Mouse (Mus musculus) midbrain, embryonic 11.5 days (tissue): Measurements from ENCODE around the gene Ankrd13c. TPM values are rescaled to one million over a fixed set of nuclear protein-coding genes. Genes with fewer than 3 reads are reported as not detected.

Experiments used
- ATAC-seq: fragments of 200-750 bp; cut with Nextera tagmentation; 2 replicates; pipeline ENCODE4 v1.8.0; 2017; ENCODE audit warnings: moderate TSS enrichment, moderate library complexity; ENCODE audit not compliant: low FRiP score
- DNase-seq: peaks from one replicate; pipeline ENCODE4 v3.0.0; 2015; ENCODE audit warnings: low spot score; ENCODE audit errors: missing footprints
- H3K27ac ChIP-seq: fragments of 300-500 bp; sonication (generic); 2 replicates; pipeline ENCODE4 v1.5.1; 2014; ENCODE audit warnings: low read depth, low read length
- H3K27me3 ChIP-seq: fragments of 300-500 bp; sonication (generic); 2 replicates; pipeline ENCODE4 v1.6.1; 2014; ENCODE audit warnings: mild to moderate bottlenecking, low read length, moderate library complexity, mixed read lengths; ENCODE audit not compliant: control insufficient read depth, insufficient read depth
- H3K36me3 ChIP-seq: fragments of 300-500 bp; sonication (generic); 2 replicates; pipeline ENCODE4 v1.6.1; 2014; ENCODE audit warnings: mild to moderate bottlenecking, low read length, moderate library complexity, mixed read lengths; ENCODE audit not compliant: control insufficient read depth, insufficient read depth
- H3K4me1 ChIP-seq: fragments of 300-500 bp; sonication (generic); 2 replicates; pipeline ENCODE4 v1.6.1; 2014; ENCODE audit warnings: low read length; ENCODE audit not compliant: control insufficient read depth, insufficient read depth
- H3K4me2 ChIP-seq: fragments of 300-500 bp; sonication (generic); 2 replicates; pipeline ENCODE4 v1.6.1; 2014; ENCODE audit warnings: mild to moderate bottlenecking, moderate library complexity
- H3K4me3 ChIP-seq: fragments of 300-500 bp; sonication (generic); 2 replicates; pipeline ENCODE4 v1.5.1; 2014; ENCODE audit warnings: low read depth, low read length
- H3K9ac ChIP-seq: fragments of 300-500 bp; sonication (generic); 2 replicates; pipeline ENCODE4 v1.6.1; 2014; ENCODE audit warnings: low read length
- H3K9me3 ChIP-seq: fragments of 300-500 bp; sonication (generic); 2 replicates; pipeline ENCODE4 v1.6.1; 2016; ENCODE audit warnings: low read length; ENCODE audit not compliant: control insufficient read depth
- WGBS: fragments of 180-500 bp; shearing (Covaris S2); extraction: QIAGEN DNeasy Blood & Tissue Kit; methylation state at CpG from one replicate; pipeline ENCODE4 v1.1.7; 2014; 5-methylcytosine and 5-hydroxymethylcytosine counted together
- polyA plus RNA-seq: library from polyadenylated mRNA; unstranded; fragments of >200 nt; fragmentation: Nextera tagmentation; extraction: Ambion mirVana; gene quantifications from 2 replicates; pipeline ENCODE4 v1.2.1, GENCODE M21; 2014

Ankrd13c gene
- polyA plus RNA-seq, 1 experiment from 2014 or later: 24.0 TPM

DNA sequence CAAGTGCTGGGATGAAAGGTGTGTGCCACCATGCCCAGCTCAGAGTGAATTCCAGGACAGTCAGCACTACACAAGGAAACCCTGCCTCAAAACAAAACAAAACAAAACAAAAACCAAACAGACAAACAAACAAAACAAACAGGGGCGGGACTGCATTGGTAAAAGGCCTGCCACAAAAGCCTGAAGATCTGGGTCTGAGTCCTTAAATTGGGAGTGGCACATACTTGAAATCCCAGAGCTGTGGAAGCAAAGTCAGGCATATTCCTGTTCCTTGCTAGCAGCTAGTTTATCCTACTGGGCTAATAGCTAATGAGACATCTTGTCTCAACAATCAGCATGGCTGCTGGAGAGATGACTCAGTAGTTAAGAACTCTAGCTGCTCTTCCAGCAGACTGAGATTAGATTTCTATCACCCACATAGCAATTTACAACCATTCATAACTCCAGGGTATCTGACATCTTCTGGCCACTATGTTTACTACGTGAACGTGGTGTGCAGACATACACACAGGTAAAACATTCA, 12.7 kb upstream of the Ankrd13c start:
- no peak overlapping the region for H3K4me3 ChIP-seq
- H3K27me3 ChIP-seq: no peaks in the 10 kb centered on the region
- no peaks in the 10 kb centered on the region for H3K36me3 ChIP-seq
- no peak overlapping the region for H3K4me2 ChIP-seq
- no peak overlapping the region for H3K9ac ChIP-seq
- H3K9me3 ChIP-seq: no peaks in the 10 kb centered on the region
- H3K27ac ChIP-seq: no peak overlapping the region
- no peak for ATAC-seq
- WGBS: 81% methylated on average over 3 of the region's 3 CpGs
- no peak for DNase-seq
- H3K4me1 ChIP-seq: no peaks in the 10 kb centered on the region

DNA sequence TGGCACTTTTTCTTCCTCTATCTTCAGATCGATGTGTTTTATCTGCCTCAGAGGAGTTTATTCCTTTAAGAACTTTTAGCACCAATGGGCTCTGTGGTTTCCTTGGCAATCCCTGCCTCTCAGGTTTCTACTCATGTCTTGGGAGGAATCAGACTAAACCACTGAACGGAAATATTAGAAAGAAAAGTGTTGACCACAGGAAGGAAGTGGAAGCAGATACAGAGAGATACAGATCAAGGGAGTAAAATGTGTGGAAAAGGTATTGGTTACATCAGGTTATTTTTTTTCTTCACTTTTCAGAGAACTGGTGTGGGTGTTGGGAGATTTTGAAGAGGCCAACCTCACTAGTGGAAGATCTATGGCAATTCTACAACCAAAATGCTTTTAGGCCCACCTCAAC, 8.5 kb upstream of the Ankrd13c start:
- no peaks in the 10 kb centered on the region for H3K4me1 ChIP-seq
- H3K4me3 ChIP-seq: no peak overlapping the region
- H3K36me3 ChIP-seq: no peaks in the 10 kb centered on the region
- H3K9ac ChIP-seq: no peak overlapping the region
- DNase-seq (no peak), ATAC-seq (no peak)
- H3K4me2 ChIP-seq: no peak overlapping the region
- 80% methylated on average over 2 of the region's 2 CpGs for WGBS
- no peaks in the 10 kb centered on the region for H3K27me3 ChIP-seq
- no peaks in the 10 kb centered on the region for H3K9me3 ChIP-seq
- H3K27ac ChIP-seq: no peak overlapping the region

- no peaks in the 10 kb centered on the region for H3K27me3 ChIP-seq
- no peaks in the 10 kb centered on the region for H3K9me3 ChIP-seq
- H3K9ac ChIP-seq: peak overlapping the region; percentile 95
- H3K4me2 ChIP-seq: peak overlapping the region; percentile 78
- under 1% methylated on average over 89 of the region's 93 CpGs for WGBS
- H3K4me3 ChIP-seq: peak overlapping the region; percentile 96
- peaks cover 9% of the 10 kb centered on the region; the same call in 1 of the 2 replicates for H3K4me1 ChIP-seq
- ATAC-seq (peak; percentile 80), DNase-seq (peak; percentile 94)
- no peaks in the 10 kb centered on the region for H3K36me3 ChIP-seq
- H3K27ac ChIP-seq: peak overlapping the region; percentile 95
Measured at GRCm38 (mm10) chr3:157947383-157948280, 593 bp downstream of the Ankrd13c start.

GRCm38 (mm10) chr3:157952716-157953115, 5.7 kb downstream of the Ankrd13c start:
- Histone ChIP-seq H3K9ac (no peak overlapping the region), H3K27ac (no peak overlapping the region), H3K36me3 (no peaks in the 10 kb centered on the region), H3K27me3 (no peaks in the 10 kb centered on the region), H3K4me3 (no peak overlapping the region), H3K4me1 (peaks cover 5% of the 10 kb centered on the region; the same call in 1 of the 2 replicates), H3K9me3 (no peaks in the 10 kb centered on the region), H3K4me2 (no peak overlapping the region)
- DNase-seq (no peak), ATAC-seq (no peak)
- WGBS: 91% methylated on average over 2 of the region's 2 CpGs

DNA sequence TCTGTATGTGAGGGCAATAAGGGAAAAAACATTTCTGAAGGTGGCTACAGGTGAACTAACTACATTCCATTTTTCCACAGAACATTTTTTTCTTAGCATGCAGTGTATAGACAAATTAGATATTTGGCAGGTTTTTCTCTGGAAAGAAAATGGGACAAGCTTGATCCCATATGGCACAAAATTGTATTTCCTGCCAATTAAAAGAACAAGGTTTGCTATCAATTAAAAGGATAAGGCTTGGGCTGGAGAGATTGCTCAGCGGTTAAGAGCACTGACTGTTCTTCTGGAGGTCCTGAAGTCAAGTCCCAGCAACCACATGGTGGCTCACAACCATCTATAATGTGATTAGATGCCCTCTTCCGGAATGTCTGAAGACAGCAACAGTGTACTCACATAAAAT, 8.4 kb downstream of the Ankrd13c start:
- H3K27me3 ChIP-seq: no peaks in the 10 kb centered on the region
- no peaks in the 10 kb centered on the region for H3K36me3 ChIP-seq
- WGBS: 85% methylated on average over 2 of the region's 2 CpGs
- no peaks in the 10 kb centered on the region for H3K4me1 ChIP-seq
- DNase-seq (no peak), ATAC-seq (no peak)
- H3K27ac ChIP-seq: no peak overlapping the region
- no peak overlapping the region for H3K9ac ChIP-seq
- no peak overlapping the region for H3K4me3 ChIP-seq
- H3K4me2 ChIP-seq: no peak overlapping the region
- no peaks in the 10 kb centered on the region for H3K9me3 ChIP-seq

GRCm38 (mm10) chr3:157956201-157956600, 9.2 kb downstream of the Ankrd13c start:
- H3K27me3 ChIP-seq: no peaks in the 10 kb centered on the region
- H3K4me3 ChIP-seq: no peak overlapping the region
- H3K9me3 ChIP-seq: no peaks in the 10 kb centered on the region
- H3K4me2 ChIP-seq: no peak overlapping the region
- H3K27ac ChIP-seq: no peak overlapping the region
- ATAC-seq (no peak), DNase-seq (no peak)
- H3K4me1 ChIP-seq: no peaks in the 10 kb centered on the region
- no peaks in the 10 kb centered on the region for H3K36me3 ChIP-seq
- 93% methylated on average over 3 of the region's 3 CpGs for WGBS
- H3K9ac ChIP-seq: no peak overlapping the region

- Histone ChIP-seq H3K9ac (no peak overlapping the region), H3K36me3 (no peaks in the 10 kb centered on the region), H3K4me2 (no peak overlapping the region), H3K4me3 (no peak overlapping the region), H3K4me1 (no peaks in the 10 kb centered on the region), H3K27me3 (no peaks in the 10 kb centered on the region), H3K27ac (no peak overlapping the region), H3K9me3 (no peaks in the 10 kb centered on the region)
- DNase-seq: no peak
- ATAC-seq: no peak
Measured at GRCm38 (mm10) chr3:157957320-157957719, 10.3 kb downstream of the Ankrd13c start.

DNA sequence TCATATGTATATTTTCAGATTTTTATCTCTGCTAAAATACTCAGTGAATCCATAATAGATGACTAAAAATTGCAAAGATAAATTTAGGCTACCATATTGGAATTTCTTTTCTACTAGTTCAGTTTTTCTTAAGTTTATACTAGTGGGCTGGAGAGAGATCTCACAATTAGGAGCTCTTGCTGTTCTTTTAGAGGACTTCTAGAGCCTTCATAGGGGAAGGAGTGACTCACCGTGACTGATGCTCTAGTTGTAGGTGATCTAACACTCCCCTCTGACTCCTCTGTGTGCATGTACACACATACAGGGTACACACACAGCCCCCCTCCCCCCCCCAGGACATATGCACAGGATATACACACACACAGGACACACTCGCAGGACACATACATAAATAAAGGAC, 24.1 kb downstream of the Ankrd13c start:
- Histone ChIP-seq H3K9ac (no peak overlapping the region), H3K4me2 (no peak overlapping the region), H3K4me3 (no peak overlapping the region), H3K4me1 (no peaks in the 10 kb centered on the region), H3K36me3 (no peaks in the 10 kb centered on the region), H3K9me3 (no peaks in the 10 kb centered on the region), H3K27ac (no peak overlapping the region), H3K27me3 (no peaks in the 10 kb centered on the region)
- ATAC-seq: no peak
- WGBS: 92% methylated on average over 2 of the region's 2 CpGs
- DNase-seq: peak; percentile 60

- WGBS: 97% methylated on average over 2 of the region's 2 CpGs
Measured at GRCm38 (mm10) chr3:157973236-157973635, 26.2 kb downstream of the Ankrd13c start.

More at GRCm38 (mm10) chr3:157973236-157973635, 26.2 kb downstream of the Ankrd13c start:
- no peaks in the 10 kb centered on the region for H3K9me3 ChIP-seq
- no peak overlapping the region for H3K27ac ChIP-seq
- ATAC-seq (no peak), DNase-seq (peak; percentile 21)
- no peaks in the 10 kb centered on the region for H3K27me3 ChIP-seq
- H3K4me2 ChIP-seq: no peak overlapping the region
- no peaks in the 10 kb centered on the region for H3K4me1 ChIP-seq
- no peak overlapping the region for H3K4me3 ChIP-seq
- H3K36me3 ChIP-seq: no peaks in the 10 kb centered on the region
- H3K9ac ChIP-seq: no peak overlapping the region
